Mouse (Mus musculus) right cerebral cortex, postnatal 10 days (tissue): Measurements from ENCODE around the gene Gm26741.

ENCODE experiments used
- DNase-seq, 2 experiments: peaks; one replicate each; pipeline ENCODE4 v3.0.0; 2021; ENCODE audit warnings: low spot score in 2 of 2

Gene Gm26741

GRCm38 (mm10) chr10:52389438-52389837 lies 30.9 kb downstream of the Gm26741 start:
- no peak for DNase-seq

GRCm38 (mm10) chr10:52391208-52391607 lies 32.6 kb downstream of the Gm26741 start:
- no peak for DNase-seq

- DNase-seq, result no peak
Observed at GRCm38 (mm10) chr10:52396647-52397046, 38.1 kb downstream of the Gm26741 start.

- no peak for DNase-seq
Observed at GRCm38 (mm10) chr10:52398715-52399114, 40.1 kb downstream of the Gm26741 start.

GRCm38 (mm10) chr10:52399722-52400121 lies 41.2 kb downstream of the Gm26741 start:
- no peak for DNase-seq

- no peak for DNase-seq
Observed at GRCm38 (mm10) chr10:52405160-52405559, 46.6 kb downstream of the Gm26741 start.

GRCm38 (mm10) chr10:52407526-52407925 lies 49.0 kb downstream of the Gm26741 start:
- no peak for DNase-seq
